Mouse (Mus musculus) CD8-positive naive resting alpha-beta T cell, adult 2 months (primary cell): ENCODE results near the gene Cdyl.

Experiments used
- DNase-seq, 2 experiments: peaks; one replicate each; pipeline ENCODE4 v3.0.0; 2022; ENCODE audit warnings: low read depth in 2 of 2, low spot score in 2 of 2

Gene Cdyl

DNA sequence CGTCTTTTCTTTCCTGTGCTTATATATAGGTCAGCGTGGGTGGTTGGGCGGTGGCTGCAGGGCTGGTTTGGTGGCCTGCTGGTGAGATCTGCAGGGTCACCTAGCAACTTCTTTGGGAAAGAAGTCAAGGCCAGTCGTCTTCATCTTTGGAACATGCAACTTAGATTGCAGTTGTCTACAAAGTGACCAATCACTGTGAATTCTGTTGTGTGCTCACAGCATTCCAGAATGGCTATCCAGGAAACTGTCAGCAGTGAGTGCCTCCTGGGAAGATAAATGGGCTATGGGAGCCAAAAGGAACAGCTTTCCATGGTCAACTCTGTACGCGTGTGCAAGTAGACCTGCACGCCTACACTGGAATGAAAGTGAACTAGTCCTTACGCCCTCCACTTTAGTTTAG lies 26.6 kb downstream of the Cdyl start:
- no peak for DNase-seq

DNA sequence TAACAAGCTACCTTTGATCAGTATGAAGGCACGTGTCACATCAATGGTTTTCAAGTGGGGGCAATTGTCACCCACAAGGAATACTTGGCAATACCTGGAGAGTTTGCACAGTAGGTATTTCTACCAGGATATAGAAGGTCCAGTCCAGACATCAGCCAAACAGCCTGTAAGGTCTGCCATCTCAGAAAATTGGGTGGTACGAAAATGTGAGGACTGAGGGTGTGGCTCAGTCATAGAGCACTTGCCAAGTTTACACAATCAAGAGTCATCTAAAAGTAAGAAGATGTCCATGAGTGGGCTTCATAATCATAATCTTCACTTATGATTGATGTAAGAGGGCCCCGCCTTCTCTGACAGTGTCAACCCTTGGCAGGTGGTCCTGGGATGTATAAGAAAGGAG lies 29.9 kb downstream of the Cdyl start:
- no peak for DNase-seq

DNA sequence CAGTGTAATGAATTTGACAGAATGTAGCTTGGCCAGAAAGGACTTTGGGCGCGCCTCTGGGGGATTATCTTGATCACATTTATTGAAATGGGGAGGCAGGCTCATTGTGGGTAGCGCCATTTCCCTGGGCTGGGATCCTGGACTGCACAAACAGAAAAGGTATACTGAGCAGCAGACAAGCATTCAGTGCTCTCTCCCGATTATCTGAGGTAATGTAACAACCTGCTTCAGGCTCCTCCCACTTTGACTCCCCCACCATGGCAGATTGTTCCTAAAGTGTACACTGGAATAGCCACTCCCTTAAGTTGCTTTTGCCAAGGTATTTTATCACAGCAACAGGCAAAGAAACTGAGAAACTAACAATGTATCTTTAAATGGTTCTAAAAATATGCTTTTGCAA lies 58.0 kb downstream of the Cdyl start:
- DNase-seq, result no peak

DNA sequence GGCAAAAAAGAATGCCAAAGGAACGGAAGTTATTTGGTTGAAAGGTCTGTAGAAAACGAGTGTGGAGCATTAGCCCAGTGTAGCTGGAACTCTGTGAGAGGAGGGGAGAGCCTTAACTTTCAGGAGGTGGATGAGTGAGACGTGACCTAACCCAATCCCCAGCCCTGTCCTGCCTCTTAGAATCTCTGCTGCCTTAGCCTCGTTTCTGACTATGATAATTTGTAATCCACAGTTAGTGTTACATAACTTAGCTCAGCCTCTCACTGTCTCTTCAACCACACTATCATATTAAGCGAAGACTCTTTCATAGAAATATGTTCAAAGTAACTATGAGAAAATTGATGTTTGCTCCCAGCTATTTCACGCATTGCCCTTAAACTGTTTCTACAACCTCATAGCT lies 59.9 kb downstream of the Cdyl start:
- DNase-seq, result no peak

DNA sequence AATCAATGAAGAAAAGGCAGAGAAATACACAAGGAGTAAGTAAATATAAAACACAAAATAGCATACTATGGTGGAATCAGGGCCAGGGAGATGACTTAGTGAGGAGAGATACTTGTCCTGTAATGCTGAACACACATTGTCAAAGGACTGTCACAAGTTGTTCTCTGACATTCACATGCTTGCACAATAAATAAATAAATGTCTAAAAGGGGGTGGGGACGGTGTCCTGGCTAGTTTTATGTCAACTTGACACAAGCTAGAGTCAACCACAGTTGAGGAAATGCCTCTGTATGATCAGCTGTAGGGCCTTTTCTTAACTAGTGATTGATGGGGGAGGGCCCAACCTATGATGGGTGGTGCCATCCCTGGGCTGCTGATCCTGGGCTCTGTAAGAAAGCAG lies 63.4 kb downstream of the Cdyl start:
- DNase-seq, result no peak

DNA sequence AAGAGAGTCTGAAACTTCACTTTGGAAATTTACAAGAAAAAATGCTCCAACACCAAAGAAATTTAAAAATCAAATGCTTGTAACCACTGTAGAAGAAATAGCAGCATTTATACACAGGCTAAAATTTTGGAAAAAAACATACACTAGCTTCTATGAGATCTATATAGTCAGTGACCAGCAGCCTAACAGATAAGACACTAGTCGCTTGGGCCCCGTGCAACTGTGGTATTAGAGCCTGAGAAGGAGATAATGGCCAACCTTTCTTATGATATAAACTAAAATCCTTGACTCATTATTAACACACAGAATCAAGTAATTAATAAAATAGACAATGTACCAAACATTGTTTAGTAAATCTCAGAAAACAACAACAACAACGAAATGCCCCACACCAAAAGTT lies 66.4 kb downstream of the Cdyl start:
- DNase-seq, result no peak

DNA sequence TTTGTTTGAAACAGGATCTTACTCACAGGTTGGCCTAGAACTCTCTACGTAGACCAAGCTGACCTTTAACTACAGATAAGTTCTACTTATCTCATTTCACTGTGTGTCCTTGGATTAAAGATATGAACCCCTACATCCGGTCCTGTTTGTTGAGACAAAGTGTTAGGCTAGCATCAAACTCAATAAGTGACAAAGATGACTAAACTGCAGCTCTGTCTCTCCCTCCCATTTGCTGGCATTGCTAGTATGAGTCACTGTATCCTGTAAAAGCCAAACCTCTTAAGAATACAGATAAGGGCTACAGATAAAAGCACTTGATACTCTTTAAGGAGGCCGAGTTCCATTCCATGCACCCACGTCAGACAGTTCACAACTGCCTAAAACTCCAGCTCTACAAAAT lies 72.5 kb downstream of the Cdyl start:
- DNase-seq, result no peak

DNA sequence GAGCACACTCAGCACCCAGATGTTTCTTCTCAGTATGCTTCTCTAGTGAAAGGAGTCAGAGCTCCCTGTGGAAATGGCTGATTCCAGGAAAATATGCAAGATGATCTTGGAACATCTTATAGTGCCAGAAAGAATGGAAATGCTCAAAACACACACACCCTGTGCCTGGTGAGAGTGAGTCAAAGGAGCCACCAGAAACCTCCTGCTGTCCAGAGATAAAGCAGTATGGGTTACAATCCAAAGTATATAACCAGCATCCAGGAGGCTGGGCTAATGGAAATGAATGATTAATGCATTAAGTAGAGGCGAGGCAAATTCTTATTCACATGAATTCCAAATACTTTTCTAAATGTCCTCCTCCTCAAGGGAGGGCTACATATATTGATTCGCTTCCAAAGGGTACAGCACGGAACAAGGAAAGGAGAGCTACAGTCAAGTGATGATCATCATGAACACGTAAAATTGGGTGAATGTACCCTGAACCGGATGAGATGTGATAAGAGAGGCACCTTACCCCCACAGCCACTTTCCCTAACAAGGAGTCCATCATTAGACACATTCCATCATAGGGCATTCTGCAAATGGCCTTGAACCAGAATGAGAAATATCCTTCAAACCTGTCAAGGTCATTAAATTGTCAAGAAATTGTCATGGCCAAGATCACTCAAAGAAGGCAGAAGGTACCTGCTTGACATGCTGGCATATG lies 73.4 kb downstream of the Cdyl start:
- no peak for DNase-seq

DNA sequence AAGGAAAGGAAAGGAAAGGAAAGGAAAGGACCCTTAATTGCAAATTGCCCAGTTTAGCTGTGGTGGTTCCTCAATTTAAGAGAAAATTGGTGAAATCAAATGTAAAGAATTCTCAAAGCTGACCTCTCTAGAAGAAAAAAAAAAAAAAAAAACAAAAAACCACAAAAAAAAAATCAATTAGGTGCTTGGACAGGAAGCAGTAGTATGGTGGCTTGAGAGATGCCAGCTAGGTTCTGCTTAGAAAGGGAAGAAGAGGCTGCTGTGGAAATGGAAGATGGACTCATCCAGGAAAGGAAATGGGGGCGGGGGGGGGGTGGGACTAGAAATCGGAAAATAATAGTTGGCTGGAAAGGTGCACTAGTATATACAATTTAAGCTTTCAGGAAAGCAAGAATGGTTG lies 77.9 kb downstream of the Cdyl start:
- DNase-seq, result no peak

DNA sequence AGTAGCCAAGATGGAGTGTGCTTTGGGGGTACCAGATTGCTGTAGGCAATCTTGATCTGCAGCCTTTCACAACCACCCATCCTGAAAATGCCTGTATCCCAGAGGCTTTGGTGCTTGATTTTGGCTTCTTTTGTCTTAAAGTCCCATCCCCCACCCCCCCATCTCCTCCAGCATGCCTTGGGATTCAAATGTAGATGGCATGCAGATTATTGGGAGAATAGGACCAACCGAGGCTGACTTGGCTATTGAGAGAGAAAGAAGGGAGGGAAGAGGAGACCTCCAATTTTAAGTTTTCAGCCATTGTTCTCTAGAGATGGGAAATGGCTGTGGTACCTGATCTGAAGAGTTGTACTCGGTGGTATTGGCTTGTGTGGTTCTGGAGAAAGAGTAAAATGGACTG lies 78.6 kb downstream of the Cdyl start:
- no peak for DNase-seq

DNA sequence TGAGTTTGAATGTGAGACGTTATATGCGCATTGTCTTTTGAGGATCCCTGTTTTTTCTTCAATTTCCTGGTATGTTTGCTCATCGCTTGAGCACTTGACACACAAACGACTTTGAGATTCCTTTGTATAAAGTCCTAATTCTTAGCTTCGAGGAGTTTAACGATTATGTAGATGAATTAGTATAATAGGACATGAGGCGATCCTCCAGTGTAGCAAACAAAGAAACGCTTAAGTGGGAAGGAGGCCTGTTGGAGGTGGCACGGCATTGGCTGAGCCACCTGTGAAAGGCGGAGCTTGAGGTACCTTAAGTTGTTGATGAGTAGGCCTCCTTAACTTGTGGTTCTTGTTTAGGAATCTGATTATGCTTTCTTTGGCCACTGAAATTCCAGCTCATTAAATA lies 79.8 kb downstream of the Cdyl start:
- no peak for DNase-seq

DNA sequence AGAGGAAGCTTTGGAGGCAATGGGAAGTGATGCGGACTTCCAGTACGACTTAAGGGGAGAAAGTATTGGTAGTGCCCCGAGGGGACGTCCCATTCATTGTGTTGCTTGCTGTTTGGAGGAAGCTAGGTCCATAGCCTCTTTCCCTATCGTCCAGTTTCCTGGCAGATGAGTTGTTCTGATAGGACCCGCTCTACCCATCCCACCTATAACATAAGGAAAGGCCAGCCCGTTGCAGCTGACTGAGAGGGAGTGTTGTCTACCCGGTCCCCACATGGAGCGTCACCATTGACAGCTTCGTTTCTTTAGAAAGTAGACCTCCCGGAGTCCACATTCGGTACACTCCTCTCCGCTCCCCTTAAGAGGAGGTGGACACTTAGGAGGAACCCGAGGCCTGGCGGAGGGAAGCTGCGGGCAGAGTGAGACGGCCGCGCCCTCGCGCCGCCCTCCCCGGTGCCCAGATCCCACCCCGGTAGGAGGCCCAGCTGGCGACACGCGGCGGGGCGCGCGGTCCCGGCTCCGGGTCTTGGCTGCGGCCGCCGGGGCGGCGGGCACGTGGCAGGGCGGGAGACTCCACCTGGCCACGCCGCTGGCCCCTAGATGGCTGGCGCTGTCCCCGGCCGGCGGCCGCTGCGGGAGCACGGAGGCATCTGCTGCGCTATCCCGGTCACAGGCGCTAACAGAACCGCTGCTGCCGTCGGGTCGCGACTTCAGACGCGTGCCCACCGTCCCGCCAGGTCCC lies 80.8 kb downstream of the Cdyl start:
- DNase-seq, result peak in 1 of 2 experiments; percentile 56

DNA sequence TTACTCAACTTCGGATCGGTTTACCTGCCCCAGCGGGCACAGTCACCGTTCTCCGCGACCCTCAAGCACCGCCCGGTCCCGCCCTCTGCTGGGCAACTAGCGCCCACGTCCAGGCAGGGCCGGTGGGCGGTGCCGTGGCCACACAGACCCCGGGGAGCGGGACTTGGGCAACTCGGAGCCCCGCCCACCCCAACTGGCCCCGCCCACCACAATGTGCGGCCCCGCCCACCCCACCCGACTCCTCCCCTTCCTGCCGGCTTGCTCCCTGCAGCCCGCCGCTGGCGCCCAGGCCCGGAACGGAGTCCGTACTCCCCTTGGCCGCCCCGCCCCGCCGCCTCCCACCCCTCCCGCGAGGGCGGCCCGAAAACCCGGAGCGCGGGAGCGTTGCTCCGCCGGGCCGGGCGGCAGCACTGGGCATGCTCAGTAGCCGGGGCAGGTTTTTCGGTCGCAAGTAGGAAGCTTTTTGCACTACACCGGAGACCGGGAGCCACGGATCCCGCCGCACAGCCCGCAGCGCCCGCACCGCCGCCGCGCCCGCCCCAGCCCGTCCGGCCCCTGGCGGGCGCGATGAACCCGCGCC lies 81.5 kb downstream of the Cdyl start:
- peak; percentile 80 to 84 for DNase-seq

DNA sequence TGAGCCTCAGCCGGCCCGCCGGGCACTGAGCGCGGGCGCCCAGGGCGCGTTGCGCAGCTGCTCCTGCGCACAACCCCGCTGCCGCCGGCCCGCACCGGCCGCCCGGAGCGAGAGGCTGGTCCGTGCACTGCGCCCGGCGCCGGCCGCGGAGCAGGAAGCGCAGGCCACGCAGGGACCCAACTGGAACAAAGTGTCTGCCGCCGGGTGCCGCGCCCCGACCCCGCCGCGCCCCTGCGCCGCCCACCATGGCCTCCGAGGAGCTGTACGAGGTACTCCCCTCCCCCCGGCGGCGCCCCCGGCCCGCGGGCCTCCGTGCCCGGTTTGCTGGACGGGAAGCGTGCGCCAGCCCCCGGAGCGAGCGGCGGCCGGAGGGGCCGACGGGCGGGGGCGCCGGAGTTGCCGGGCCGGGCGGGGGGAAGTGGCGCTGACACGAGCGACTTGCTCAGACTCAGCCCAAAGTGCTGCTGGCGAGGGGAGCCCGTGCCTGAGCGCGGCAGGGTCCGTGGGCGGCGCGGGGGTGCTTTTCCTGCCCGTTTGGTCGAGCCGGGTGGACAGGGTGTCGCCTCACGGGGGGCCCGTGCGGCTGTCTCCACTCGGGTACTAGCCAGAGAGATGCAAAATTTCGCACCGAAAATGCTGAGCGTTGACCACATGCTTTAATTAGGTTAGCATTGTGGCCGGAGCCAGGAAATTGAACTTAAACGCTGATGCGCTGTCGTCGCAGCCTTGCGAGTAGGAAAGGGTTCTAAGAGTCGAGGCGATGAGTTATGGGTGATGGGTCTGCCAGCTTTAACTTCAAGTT lies 82.2 kb downstream of the Cdyl start:
- DNase-seq, result peak; percentile 35 to 37

DNA sequence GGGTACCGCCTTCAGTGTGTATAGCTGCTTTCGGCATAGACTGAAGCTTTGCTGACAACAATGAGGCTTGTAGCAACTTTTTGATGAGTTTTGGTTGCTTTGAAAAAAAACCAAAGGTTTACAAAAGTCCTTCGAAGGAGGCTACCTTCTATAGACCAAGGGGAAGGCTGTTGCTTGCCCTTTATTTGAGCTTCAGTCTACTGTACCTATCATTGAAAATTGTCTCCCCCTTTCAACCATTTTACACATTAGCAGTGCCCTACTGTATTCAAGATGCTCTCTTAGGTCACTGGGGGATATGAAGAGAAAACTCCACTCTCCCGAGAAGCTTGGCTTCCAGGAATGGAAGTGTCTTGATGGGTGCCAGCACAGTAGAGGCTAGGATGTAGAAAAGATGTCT lies 83.1 kb downstream of the Cdyl start:
- no peak for DNase-seq

DNA sequence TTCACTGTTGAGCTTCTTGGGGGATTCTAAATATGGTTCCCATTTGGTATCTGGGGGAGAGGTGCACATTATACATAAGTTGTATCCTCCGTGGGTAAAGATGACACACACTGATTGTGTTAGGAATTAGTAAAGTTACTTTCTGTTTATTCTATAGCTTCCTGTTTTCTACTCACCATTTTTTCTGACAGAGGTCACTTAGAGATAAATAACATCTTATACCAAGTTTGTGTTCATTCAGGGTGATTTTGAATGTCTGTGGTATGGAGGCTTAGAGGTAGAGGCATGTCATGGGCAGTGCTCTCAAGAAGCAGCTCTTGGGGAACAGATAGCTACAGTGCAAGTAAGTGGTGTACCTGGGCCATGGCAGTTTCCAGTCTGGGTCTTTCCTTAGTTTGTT lies 83.6 kb downstream of the Cdyl start:
- no peak for DNase-seq

DNA sequence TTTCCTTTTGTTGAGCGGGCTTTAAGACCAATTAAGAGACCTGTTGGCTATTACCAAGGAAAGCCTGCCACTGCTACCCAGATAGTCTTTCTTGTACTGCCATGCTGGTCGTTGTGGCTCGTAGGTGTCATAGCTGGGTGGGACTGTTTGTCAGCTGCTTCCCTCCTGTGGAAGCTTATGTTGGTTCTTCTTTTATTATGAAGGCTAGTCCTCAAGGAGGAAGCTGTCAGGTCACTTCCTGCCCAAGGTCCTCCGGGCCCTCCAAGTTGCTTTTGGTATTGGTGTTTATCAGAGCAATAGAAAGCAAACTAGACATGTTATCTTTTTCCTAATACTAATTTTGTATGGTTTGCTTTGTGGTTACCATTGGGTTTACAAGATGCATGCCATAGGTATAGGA lies 89.6 kb downstream of the Cdyl start:
- no peak for DNase-seq

DNA sequence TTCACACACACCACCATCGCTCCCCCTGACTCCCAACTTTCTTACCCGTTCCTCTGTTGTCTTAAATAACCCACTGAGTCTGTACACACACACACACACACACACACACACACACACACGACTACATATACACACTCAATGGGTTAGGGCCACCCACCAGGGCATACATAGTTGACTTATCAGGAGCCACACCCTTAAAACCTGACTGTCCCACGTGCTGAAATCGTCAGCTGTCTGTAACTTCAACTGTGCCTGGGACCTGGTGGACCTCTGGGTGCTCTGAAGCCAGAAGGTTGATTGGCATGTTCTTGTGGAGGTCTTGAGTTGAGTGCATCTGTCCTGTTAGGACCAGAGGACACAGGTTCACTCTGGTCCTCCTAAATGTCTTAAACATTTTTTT lies 90.0 kb downstream of the Cdyl start:
- DNase-seq, result no peak

DNA sequence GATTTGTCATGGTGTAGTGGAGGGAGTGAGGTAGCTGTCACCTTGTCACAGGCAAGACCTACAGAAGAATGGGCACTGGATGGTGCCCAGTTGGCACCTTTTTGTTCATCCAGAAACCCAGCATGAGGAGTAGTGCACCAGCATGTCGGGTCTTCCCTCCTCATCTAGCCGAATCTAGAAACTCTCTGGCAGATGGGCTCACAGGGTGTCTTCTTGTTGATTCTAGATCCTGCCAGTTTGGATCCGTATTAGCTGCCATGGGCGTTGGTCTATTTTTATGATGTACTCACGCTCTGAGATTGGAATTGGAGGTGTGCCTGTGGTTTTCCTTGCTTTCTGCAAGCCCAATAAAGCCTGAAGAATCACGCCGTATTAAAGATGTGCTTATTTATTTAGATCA lies 92.4 kb downstream of the Cdyl start:
- DNase-seq, result no peak

DNA sequence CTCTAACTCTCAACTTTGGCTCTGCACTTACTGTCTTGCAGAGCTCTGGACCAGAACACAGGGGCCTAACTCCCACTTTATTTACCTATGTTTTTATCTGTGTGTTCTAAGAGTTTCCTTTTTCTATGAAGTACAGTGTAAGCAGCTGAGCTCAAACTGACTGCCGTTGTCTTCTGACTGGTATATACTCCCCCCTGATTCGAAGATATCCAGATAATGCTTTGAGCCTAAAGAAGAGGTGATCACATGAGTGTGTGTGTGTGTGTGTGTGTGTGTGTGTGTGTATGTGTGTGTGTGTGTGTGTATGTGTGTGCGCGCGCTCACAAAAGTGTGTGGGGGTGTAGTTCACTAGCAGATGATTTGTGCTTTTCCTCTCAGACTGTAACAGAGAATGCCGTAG lies 95.4 kb downstream of the Cdyl start:
- DNase-seq, result no peak

DNA sequence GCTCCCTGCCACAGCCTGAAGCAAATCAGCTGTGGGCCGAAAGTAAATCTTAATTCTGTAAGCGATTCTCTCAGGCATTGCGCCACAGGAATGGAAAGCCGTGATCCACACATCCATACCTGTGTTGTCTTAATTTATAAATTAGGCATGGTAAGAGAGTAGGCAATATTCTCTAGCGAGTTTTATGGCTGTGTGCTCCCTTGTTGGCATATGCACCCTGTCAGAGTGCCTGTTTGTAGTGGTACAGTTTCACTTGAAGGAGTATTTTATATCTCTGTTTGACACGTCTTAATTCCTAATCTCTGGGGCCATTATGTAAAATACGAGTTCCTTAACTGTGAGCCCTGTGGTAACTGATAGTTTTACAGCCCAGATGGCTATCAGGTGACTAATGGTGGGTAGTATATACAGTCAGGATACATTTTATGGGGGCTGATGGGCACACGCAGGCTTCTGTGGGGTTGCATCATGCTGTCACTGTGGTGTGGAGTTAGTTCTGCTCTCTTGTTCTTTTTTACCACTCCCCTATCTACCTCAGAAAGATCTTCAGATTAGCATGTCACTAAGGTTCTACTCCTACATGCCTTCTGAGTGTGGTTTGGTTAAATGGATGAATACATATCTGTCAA lies 96.1 kb downstream of the Cdyl start:
- no peak for DNase-seq
